Mouse (Mus musculus): ENCODE measurements around the gene Uhrf1bp1. TPM values are rescaled to one million over a fixed set of nuclear protein-coding genes. Genes with fewer than 3 reads are reported as not detected.

Gene Uhrf1bp1
- polyA plus RNA-seq, 1 experiment from 2014 or later, result 8.3 TPM

DNA sequence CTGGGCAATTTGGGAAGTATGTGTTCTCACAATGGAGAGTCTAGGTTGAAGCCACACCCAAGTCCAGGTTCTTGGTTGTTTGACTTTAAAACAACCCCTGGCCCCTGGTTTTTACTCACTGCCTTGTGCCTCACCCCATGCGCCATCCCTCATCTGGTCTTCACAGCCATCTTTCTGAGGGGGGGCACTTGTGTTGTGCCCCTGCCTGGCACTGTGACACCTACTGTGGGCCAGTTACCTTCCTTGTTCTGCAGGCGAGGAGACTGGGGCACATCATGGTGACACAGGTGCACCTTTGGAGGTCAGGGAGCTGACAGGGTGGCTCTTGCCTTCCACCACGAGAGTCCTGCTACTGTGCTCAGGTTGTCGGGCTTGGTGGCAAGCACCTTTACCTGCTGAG, 85.9 kb downstream of the Uhrf1bp1 start:
- H3K36me3 ChIP-seq, result no peaks in the 10 kb centered on the region
- no peaks in the 10 kb centered on the region for H3K27me3 ChIP-seq
- 0 out of 2 replicates have a peak overlapping the region, but pooled peaks have one; percentile 1 for H3K27ac ChIP-seq (replicated peaks)
- 0 out of 2 replicates have a peak overlapping the region, but pooled peaks have one; percentile 4 for H3K9ac ChIP-seq (replicated peaks)
- 93% methylated on average over 4 of the region's 4 CpGs for WGBS
- ATAC-seq (ENCODE audit: low FRiP score, low read depth), result no peak
- H3K4me3 ChIP-seq, result no peak overlapping the region
- no peak overlapping the region for H3K4me2 ChIP-seq (replicated peaks)
- no peaks in the 10 kb centered on the region for H3K9me3 ChIP-seq
- H3K4me1 ChIP-seq, result peaks cover 21% of the 10 kb centered on the region

DNA sequence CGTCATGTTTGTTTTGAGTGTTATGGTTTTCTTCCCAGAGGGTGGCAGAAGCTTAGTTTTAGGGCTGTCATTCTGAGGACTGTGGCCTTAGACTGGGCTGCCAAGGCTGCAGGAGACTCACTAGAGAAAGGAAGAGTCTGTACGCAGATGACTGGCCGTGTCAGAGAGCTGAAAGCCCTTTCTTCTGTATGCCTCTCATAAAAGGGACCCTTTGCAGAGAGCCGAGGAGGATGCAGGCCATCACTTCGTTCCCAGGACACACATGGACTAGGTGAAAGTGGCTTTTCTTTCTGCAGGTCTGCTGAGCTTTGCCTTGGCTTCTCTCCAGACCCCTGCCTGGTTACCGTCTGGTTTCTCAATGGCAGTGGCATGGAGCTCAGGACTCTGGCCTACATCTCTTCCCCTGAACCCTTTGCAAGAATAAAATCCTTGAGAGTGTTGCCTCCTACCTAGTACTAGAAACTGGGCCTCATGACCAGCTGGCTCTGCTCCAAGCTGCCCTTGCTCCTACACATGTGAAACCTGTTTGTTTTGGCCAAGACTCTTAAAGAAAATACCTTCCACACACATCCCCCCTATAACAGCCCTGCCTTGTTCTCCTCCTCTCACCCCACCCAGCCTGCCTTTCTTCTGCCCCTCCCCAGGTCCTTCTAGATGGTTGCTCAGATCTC, 89.4 kb downstream of the Uhrf1bp1 start:
- no peak for ATAC-seq (ENCODE audit: low FRiP score, low read depth)
- no peak overlapping the region for H3K4me2 ChIP-seq (replicated peaks)
- no peaks in the 10 kb centered on the region for H3K9me3 ChIP-seq
- no peaks in the 10 kb centered on the region for H3K27me3 ChIP-seq
- peaks cover 15% of the 10 kb centered on the region; the same call in 1 of the 2 replicates for H3K4me1 ChIP-seq
- H3K27ac ChIP-seq (replicated peaks), result peak overlapping the region; percentile 40
- WGBS, result 65% methylated on average over 6 of the region's 6 CpGs
- H3K4me3 ChIP-seq, result no peak overlapping the region
- no peak overlapping the region for H3K9ac ChIP-seq (replicated peaks)
- no peaks in the 10 kb centered on the region for H3K36me3 ChIP-seq

DNA sequence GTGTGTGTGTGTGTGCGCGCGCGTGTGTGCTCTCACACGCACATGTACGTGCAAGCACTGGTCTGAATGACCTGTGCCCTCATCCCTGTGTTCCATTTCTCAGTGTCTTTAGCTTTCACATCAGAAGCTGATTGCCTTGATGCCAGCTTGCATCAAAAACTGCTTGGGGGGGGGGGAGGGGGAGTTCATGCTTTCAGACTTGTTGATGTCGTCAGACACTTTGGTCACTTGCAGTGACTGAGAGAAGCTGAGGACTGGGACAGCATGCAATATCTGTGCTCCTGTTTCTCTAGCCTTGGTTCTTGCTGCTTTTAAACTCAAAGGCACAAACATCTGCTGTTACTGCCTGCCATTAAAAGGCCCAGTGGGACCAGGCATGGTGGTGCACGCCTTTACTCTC, 90.1 kb downstream of the Uhrf1bp1 start:
- no peak overlapping the region for H3K4me3 ChIP-seq
- H3K27ac ChIP-seq (replicated peaks), result no peak overlapping the region; the same call in 1 of the 2 replicates
- no peaks in the 10 kb centered on the region for H3K36me3 ChIP-seq
- H3K9me3 ChIP-seq, result no peaks in the 10 kb centered on the region
- no peak overlapping the region for H3K4me2 ChIP-seq (replicated peaks)
- 89% methylated on average over 8 of the region's 8 CpGs for WGBS
- ATAC-seq (ENCODE audit: low FRiP score, low read depth), result no peak
- H3K9ac ChIP-seq (replicated peaks), result no peak overlapping the region
- H3K27me3 ChIP-seq, result no peaks in the 10 kb centered on the region
- peaks cover 14% of the 10 kb centered on the region; the same call in 1 of the 2 replicates for H3K4me1 ChIP-seq

DNA sequence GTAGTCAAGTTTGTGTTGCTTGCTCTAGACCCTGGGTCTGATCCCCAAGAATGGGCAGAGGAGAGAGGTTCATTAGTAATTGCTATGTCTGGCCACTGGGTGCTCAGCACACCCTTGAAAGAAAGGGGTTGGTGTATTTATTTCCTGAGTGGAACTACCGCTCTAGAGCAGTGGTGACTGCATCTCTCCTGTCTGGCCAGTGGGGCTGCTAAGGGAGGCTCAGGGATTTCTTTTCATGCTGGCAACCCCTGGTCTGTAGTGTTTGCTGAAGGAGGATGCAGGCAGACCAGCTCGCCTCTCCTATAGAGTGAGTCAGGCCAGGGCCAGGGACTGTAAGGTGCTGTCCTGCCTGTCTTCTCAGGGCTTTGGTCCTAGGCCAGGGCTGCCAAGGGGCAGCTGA, 90.9 kb downstream of the Uhrf1bp1 start:
- Histone ChIP-seq H3K27ac (replicated peaks) (no peak overlapping the region), H3K27me3 (no peaks in the 10 kb centered on the region), H3K4me3 (no peak overlapping the region), H3K9ac (replicated peaks) (no peak overlapping the region), H3K4me2 (replicated peaks) (no peak overlapping the region), H3K4me1 (peaks cover 14% of the 10 kb centered on the region; the same call in 1 of the 2 replicates), H3K9me3 (no peaks in the 10 kb centered on the region), H3K36me3 (no peaks in the 10 kb centered on the region)
- 88% methylated on average over 2 of the region's 2 CpGs for WGBS
- ATAC-seq (ENCODE audit: low FRiP score, low read depth), result no peak

Other genes with a start within 250 kb of the Uhrf1bp1 start
- gene Nudt3, start 232.9 kb upstream of the Uhrf1bp1 start, polyA plus RNA-seq (2016; fragmentation: Nextera tagmentation; extraction: Ambion mirVana), result 189 and 196 TPM in 2 replicates
- gene RPS10-NUDT3, start 221.2 kb upstream of the Uhrf1bp1 start, polyA plus RNA-seq (2016; fragmentation: Nextera tagmentation; extraction: Ambion mirVana), result not detected in 2 replicates
- gene Rps10, start 219.8 kb upstream of the Uhrf1bp1 start, polyA plus RNA-seq (2016; fragmentation: Nextera tagmentation; extraction: Ambion mirVana), result 694 and 702 TPM in 2 replicates
- 6.3 and 6.7 TPM in 2 replicates for gene Pacsin1, start 200.9 kb upstream of the Uhrf1bp1 start, polyA plus RNA-seq (2016; fragmentation: Nextera tagmentation; extraction: Ambion mirVana)
- 0.39 and 0.40 TPM in 2 replicates for gene Spdef, start 127.5 kb upstream of the Uhrf1bp1 start, polyA plus RNA-seq (2016; fragmentation: Nextera tagmentation; extraction: Ambion mirVana)
- gene D17Wsu92e, start 35.8 kb upstream of the Uhrf1bp1 start, polyA plus RNA-seq (2016; fragmentation: Nextera tagmentation; extraction: Ambion mirVana), result 12.4 and 12.9 TPM in 2 replicates
- 350 and 358 TPM in 2 replicates for gene Snrpc, start 18.3 kb upstream of the Uhrf1bp1 start, polyA plus RNA-seq (2016; fragmentation: Nextera tagmentation; extraction: Ambion mirVana)
- gene Anks1, start 52.9 kb downstream of the Uhrf1bp1 start, polyA plus RNA-seq (2016; fragmentation: Nextera tagmentation; extraction: Ambion mirVana), result 60.7 and 64.8 TPM in 2 replicates
- 95.7 TPM in 2 replicates for gene Taf11, start 53.4 kb downstream of the Uhrf1bp1 start, polyA plus RNA-seq (2016; fragmentation: Nextera tagmentation; extraction: Ambion mirVana)
- gene Tcp11, start 224.2 kb downstream of the Uhrf1bp1 start, polyA plus RNA-seq (2016; fragmentation: Nextera tagmentation; extraction: Ambion mirVana), result 1.4 and 1.9 TPM in 2 replicates

All from midbrain, embryonic 12.5 days (tissue).